Mouse (Mus musculus) liver, adult 2 months (tissue): ENCODE data around the gene Klk1b3.
"Not testable (repeated sequence)": the region's sequence is repeated elsewhere in the genome, so short reads cannot be mapped to it uniquely, and the experiment has no call there.

Experiments used
- CTCF ChIP-seq: fragments of 200-500 bp; IDR thresholded peaks from 2 replicates; pipeline ENCODE4 v1.5.1; 2011; ENCODE audit warnings: low read depth, low read length, control low read depth
- POLR2A ChIP-seq: fragments of 200-500 bp; IDR thresholded peaks from 2 replicates; pipeline ENCODE4 v1.6.1; 2011; ENCODE audit warnings: low read length, control low read depth; ENCODE audit not compliant: insufficient read depth; ENCODE audit errors: extremely low read depth

- TF ChIP-seq CTCF, POLR2A: not testable (repeated sequence)
Observed at GRCm38 (mm10) chr7:44222335-44222734, 24.3 kb downstream of the Klk1b3 start.
